Mouse (Mus musculus) cerebellum, adult 2 months (tissue): ENCODE measurements around the gene Vps41. TPM values are rescaled to one million over a fixed set of nuclear protein-coding genes. Genes with fewer than 3 reads are reported as not detected.

Source experiments
- DNase-seq, 2 experiments: peaks; one replicate each; pipeline ENCODE4 v3.0.0; 2021
- H3K27ac ChIP-seq: fragments of 200-500 bp; 2 replicates; pipeline ENCODE4 v1.5.1; 2012; ENCODE audit warnings: low read length, control low read depth, inconsistent platforms; ENCODE audit not compliant: insufficient read depth
- H3K27me3 ChIP-seq: fragments of 200-500 bp; 2 replicates; pipeline ENCODE4 v1.6.1; 2012; ENCODE audit warnings: inconsistent platforms, mild to moderate bottlenecking, low read length, moderate library complexity; ENCODE audit not compliant: control insufficient read depth, insufficient read depth
- H3K4me1 ChIP-seq: fragments of 200-500 bp; 2 replicates; pipeline ENCODE4 v1.6.1; 2011; ENCODE audit warnings: low read length; ENCODE audit not compliant: control insufficient read depth, insufficient read depth
- H3K4me3 ChIP-seq: fragments of 200-500 bp; replicated peaks from 2 replicates; pipeline ENCODE3; 2011; ENCODE audit warnings: mild to moderate bottlenecking, low read depth, low read length, control low read depth; ENCODE audit not compliant: insufficient read depth
- CTCF ChIP-seq: fragments of 200-500 bp; IDR thresholded peaks from 2 replicates; pipeline ENCODE4 v1.5.1; 2011; ENCODE audit warnings: low read depth, mild to moderate bottlenecking, control low read depth, low read length, moderate library complexity, borderline replicate concordance; ENCODE audit not compliant: insufficient read depth
- POLR2A ChIP-seq: fragments of 200-500 bp; IDR thresholded peaks from 2 replicates; pipeline ENCODE4 v1.6.1; 2011; ENCODE audit warnings: low read length, control low read depth, borderline replicate concordance; ENCODE audit not compliant: insufficient read depth
- WGBS: fragments of 180-500 bp; shearing (Covaris S2); methylation state at CpG from one replicate; pipeline ENCODE4 v1.1.7; 2018; 5-methylcytosine and 5-hydroxymethylcytosine counted together
- polyA plus RNA-seq: library from polyadenylated mRNA; depleted of rRNA; stranded (reverse); fragments of >200 nt; gene quantifications from 2 replicates; pipeline ENCODE4 v1.2.3, GENCODE M21; 2012

The Vps41 gene
- polyA plus RNA-seq, 1 experiment, result 113 TPM

GRCm38 (mm10) chr13:18785702-18786101, 68.6 kb downstream of the Vps41 start:
- no peaks in the 10 kb centered on the region; the same call in 1 of the 2 replicates for H3K4me1 ChIP-seq
- no peak for DNase-seq
- no peak overlapping the region for H3K4me3 ChIP-seq
- 82% methylated on average over 1 of the region's 1 CpGs for WGBS
- no peaks in the 10 kb centered on the region for H3K27me3 ChIP-seq
- TF ChIP-seq CTCF (no peak), POLR2A (no peak)
- no peak overlapping the region for H3K27ac ChIP-seq

DNA sequence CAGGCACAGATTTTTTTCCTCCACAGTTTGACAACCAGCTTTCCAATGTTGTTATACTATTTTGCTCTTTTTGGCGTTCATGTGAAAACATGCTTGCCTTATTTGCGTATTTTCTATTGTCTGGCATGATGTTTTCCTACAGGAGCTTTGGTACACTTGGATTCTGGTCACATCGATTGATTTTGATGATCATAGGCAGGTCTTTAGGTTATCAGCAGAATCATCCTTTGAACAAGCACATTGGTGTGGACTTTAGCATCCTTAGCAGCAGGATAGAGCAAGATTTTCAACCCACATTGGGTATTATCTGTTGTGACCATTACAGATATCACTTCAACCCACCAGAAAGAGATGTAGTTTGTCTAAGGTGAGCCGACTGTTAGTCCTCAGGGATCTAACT, 71.0 kb downstream of the Vps41 start:
- Histone ChIP-seq H3K4me1 (no peaks in the 10 kb centered on the region; the same call in 1 of the 2 replicates), H3K27ac (no peak overlapping the region), H3K27me3 (no peaks in the 10 kb centered on the region), H3K4me3 (no peak overlapping the region)
- TF ChIP-seq POLR2A, result no peak
- TF ChIP-seq CTCF, result no peak
- no peak for DNase-seq
- WGBS, result 94% methylated on average over 4 of the region's 4 CpGs

DNA sequence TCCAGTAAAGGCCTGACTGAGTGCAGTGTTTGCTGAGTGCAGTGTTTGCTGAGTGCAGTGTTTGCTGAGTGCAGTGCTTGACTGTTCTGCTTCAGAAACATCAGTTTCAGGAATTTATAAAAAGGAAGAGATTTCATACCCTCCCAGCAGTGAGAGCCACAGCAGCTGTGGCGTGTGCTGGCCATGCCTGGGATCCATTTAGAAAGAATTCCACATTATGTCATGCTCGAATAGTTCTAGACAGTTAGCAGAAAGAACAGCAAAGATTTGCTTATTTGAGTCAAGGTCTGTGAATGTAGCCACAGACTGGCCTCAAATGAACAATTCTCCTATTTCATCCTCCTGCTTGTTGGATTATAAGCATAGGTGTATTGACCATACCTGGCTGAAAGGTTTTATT, 71.6 kb downstream of the Vps41 start:
- no peaks in the 10 kb centered on the region for H3K27me3 ChIP-seq
- H3K27ac ChIP-seq, result no peak overlapping the region
- no peak for DNase-seq
- no peak for TF ChIP-seq CTCF
- no peak for TF ChIP-seq POLR2A
- H3K4me3 ChIP-seq, result no peak overlapping the region
- 57% methylated on average over 2 of the region's 2 CpGs for WGBS
- H3K4me1 ChIP-seq, result no peaks in the 10 kb centered on the region; the same call in 1 of the 2 replicates

GRCm38 (mm10) chr13:18789662-18790061, 72.6 kb downstream of the Vps41 start:
- Histone ChIP-seq H3K4me1 (no peaks in the 10 kb centered on the region; the same call in 1 of the 2 replicates), H3K27me3 (no peaks in the 10 kb centered on the region), H3K4me3 (no peak overlapping the region), H3K27ac (no peak overlapping the region)
- WGBS, result 95% methylated on average over 4 of the region's 4 CpGs
- no peak for DNase-seq
- TF ChIP-seq POLR2A, result no peak
- no peak for TF ChIP-seq CTCF

- H3K4me1 ChIP-seq, result no peaks in the 10 kb centered on the region; the same call in 1 of the 2 replicates
- H3K27me3 ChIP-seq, result no peaks in the 10 kb centered on the region
- WGBS, result 44% methylated on average over 6 of the region's 6 CpGs
- no peak for DNase-seq
- TF ChIP-seq CTCF (no peak), POLR2A (no peak)
- no peak overlapping the region for H3K27ac ChIP-seq
- no peak overlapping the region for H3K4me3 ChIP-seq
Measured at GRCm38 (mm10) chr13:18790086-18790485, 73.0 kb downstream of the Vps41 start.

DNA sequence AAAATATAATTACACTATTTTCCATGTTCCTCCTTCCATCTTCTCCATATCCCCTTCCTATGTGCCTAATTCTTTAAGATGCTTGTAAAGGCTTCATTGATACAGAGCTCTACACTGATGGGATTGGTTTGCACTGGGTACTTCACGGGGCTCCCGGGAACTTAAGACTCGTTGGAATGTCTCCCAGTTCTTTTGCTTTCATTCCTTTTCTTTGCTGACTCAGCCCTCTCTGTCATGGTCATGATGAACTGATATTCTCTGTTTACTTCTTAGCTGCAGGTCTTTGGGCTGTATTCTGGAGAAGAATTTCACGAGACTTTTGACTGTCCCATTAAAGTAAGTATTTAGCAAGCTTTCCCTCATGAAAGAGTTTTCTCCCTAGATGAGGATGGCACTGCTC, 74.2 kb downstream of the Vps41 start:
- no peak overlapping the region for H3K27ac ChIP-seq
- H3K4me1 ChIP-seq, result no peaks in the 10 kb centered on the region; the same call in 1 of the 2 replicates
- no peak overlapping the region for H3K4me3 ChIP-seq
- no peaks in the 10 kb centered on the region for H3K27me3 ChIP-seq
- 55% methylated on average over 4 of the region's 4 CpGs for WGBS
- TF ChIP-seq POLR2A (no peak), CTCF (no peak)
- DNase-seq, result no peak

- 82% methylated on average over 2 of the region's 2 CpGs for WGBS
- Histone ChIP-seq H3K4me1 (no peaks in the 10 kb centered on the region; the same call in 1 of the 2 replicates), H3K4me3 (no peak overlapping the region), H3K27ac (no peak overlapping the region), H3K27me3 (no peaks in the 10 kb centered on the region)
- TF ChIP-seq POLR2A (no peak), CTCF (no peak)
- DNase-seq, result no peak
Measured at GRCm38 (mm10) chr13:18791724-18792123, 74.6 kb downstream of the Vps41 start.

DNA sequence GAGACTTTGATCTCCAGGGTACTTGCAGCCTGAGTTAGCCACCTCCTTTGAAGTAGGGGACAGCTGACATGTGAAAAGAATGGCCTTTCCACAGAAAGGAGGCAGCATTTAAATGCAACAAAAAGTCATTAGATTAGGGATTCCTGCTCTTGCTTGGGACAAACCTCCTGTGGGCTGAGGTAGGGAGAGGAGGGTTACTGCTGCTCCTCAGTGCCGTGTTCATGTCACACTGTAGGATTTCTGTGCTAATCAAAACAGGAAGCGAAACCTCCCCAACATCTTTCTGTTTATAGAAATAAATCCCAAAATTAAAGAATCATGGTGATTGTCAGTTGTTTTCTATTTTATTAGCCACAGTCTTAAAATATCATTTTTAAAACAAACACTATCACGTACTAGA, 77.4 kb downstream of the Vps41 start:
- WGBS, result 89% methylated on average over 3 of the region's 3 CpGs
- no peaks in the 10 kb centered on the region; the same call in 1 of the 2 replicates for H3K4me1 ChIP-seq
- no peaks in the 10 kb centered on the region for H3K27me3 ChIP-seq
- H3K4me3 ChIP-seq, result no peak overlapping the region
- DNase-seq, result no peak
- no peak overlapping the region for H3K27ac ChIP-seq
- TF ChIP-seq POLR2A (no peak), CTCF (no peak)
